Mouse (Mus musculus) ES-E14 (cell line): ENCODE results near the gene Lims1.

Experiments
- CHD2 ChIP-seq: IDR thresholded peaks from 2 replicates; pipeline ENCODE4 v1.6.1; 2014; ENCODE audit warnings: mild to moderate bottlenecking, low read depth, low read length, inconsistent platforms
- HCFC1 ChIP-seq: IDR thresholded peaks from 2 replicates; pipeline ENCODE4 v1.6.1; 2012; ENCODE audit warnings: low read length, inconsistent platforms, borderline replicate concordance; ENCODE audit not compliant: insufficient read depth
- MAFK ChIP-seq: IDR thresholded peaks from 2 replicates; pipeline ENCODE4 v1.6.1; 2014; ENCODE audit warnings: mild to moderate bottlenecking, low read depth, low read length, inconsistent platforms; ENCODE audit not compliant: insufficient read depth
- ZC3H11A ChIP-seq: IDR thresholded peaks from 2 replicates; pipeline ENCODE4 v1.6.1; 2012; ENCODE audit warnings: low read depth, mild to moderate bottlenecking, inconsistent platforms, low read length, borderline replicate concordance
- ZNF384 ChIP-seq: IDR thresholded peaks from 2 replicates; pipeline ENCODE4 v1.6.1; 2012; ENCODE audit warnings: low read depth, low read length, inconsistent platforms

- TF ChIP-seq HCFC1: no peak
- TF ChIP-seq ZNF384: no peak
- no peak for TF ChIP-seq CHD2
- TF ChIP-seq ZC3H11A: no peak
- TF ChIP-seq MAFK: no peak
Observed at GRCm38 (mm10) chr10:58412331-58412730, 89.1 kb downstream of the Lims1 start.
